Mouse (Mus musculus) midbrain, embryonic 16.5 days (tissue): ENCODE measurements around the gene Ndc1. TPM values are rescaled to one million over a fixed set of nuclear protein-coding genes. Genes with fewer than 3 reads are reported as not detected.
"Not testable (repeated sequence)": the region's sequence is repeated elsewhere in the genome, so short reads cannot be mapped to it uniquely, and the experiment has no call there.

Source experiments
- ATAC-seq: fragments of 200-750 bp; cut with Nextera tagmentation; 2 replicates; pipeline ENCODE4 v1.8.0; 2017; ENCODE audit warnings: moderate TSS enrichment
- H3K27ac ChIP-seq: fragments of 300-500 bp; sonication (generic); 2 replicates; pipeline ENCODE4 v1.5.1; 2014; ENCODE audit warnings: mild to moderate bottlenecking, low read length, mixed read lengths
- H3K27me3 ChIP-seq: fragments of 300-500 bp; sonication (generic); 2 replicates; pipeline ENCODE4 v1.6.1; 2014; ENCODE audit warnings: low read depth, low read length, mixed read lengths; ENCODE audit not compliant: control insufficient read depth, insufficient read depth
- H3K36me3 ChIP-seq: fragments of 300-500 bp; sonication (generic); 2 replicates; pipeline ENCODE4 v1.6.1; 2014; ENCODE audit warnings: mild to moderate bottlenecking, low read length, moderate library complexity, mixed read lengths; ENCODE audit not compliant: control insufficient read depth, insufficient read depth
- H3K4me1 ChIP-seq: fragments of 300-500 bp; sonication (generic); 2 replicates; pipeline ENCODE4 v1.6.1; 2014; ENCODE audit warnings: mild to moderate bottlenecking, low read length, mixed read lengths; ENCODE audit not compliant: control insufficient read depth, insufficient read depth
- H3K4me2 ChIP-seq: fragments of 300-500 bp; sonication (generic); 2 replicates; pipeline ENCODE4 v1.6.1; 2014; ENCODE audit warnings: mild to moderate bottlenecking, low read length, mixed read lengths
- H3K4me3 ChIP-seq: fragments of 300-500 bp; sonication (generic); 2 replicates; pipeline ENCODE4 v1.5.1; 2014; ENCODE audit warnings: low read depth, mild to moderate bottlenecking, low read length, moderate library complexity, mixed read lengths
- H3K9ac ChIP-seq: fragments of 300-500 bp; sonication (generic); 2 replicates; pipeline ENCODE4 v1.6.1; 2014; ENCODE audit warnings: low read depth, low read length, mixed read lengths
- H3K9me3 ChIP-seq: fragments of 300-500 bp; sonication (generic); replicated peaks from 2 replicates; pipeline ENCODE4 v1.6.1; 2014; ENCODE audit warnings: mild to moderate bottlenecking, low read length, mixed read lengths; ENCODE audit not compliant: control insufficient read depth, poor library complexity, severe bottlenecking
- WGBS: fragments of 180-500 bp; shearing (Covaris S2); extraction: QIAGEN DNeasy Blood & Tissue Kit; methylation state at CpG from one replicate; pipeline ENCODE4 v1.1.7; 2014; 5-methylcytosine and 5-hydroxymethylcytosine counted together
- polyA plus RNA-seq: library from polyadenylated mRNA; unstranded; fragments of >200 nt; fragmentation: Nextera tagmentation; extraction: Ambion mirVana; gene quantifications from 2 replicates; pipeline ENCODE4 v1.2.1, GENCODE M21; 2015

Ndc1 gene
- polyA plus RNA-seq, 1 experiment from 2014 or later: 19.3 TPM

DNA sequence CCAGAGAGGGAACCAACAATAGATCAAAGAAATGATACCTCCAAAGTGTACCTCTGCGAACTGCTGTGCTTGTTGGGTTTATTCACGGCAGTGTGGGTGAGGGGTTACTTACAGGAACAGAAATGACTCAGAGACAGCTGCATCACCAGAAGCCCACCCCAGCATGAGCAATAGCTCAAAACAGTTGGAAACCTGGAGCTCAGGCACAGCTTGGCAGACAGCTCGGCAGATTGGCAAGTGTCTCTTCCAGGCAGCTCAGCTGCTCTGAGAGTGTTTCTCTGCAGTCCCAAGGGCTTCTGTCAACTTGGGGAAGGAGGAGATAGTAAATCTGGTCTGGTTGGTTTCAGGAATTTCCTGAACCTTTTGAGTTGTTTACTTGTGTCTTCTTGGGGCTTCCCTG is 9.1 kb upstream of the Ndc1 start:
- H3K36me3 ChIP-seq: no peaks in the 10 kb centered on the region; the same call in none of the 2 replicates
- H3K4me1 ChIP-seq: no peaks in the 10 kb centered on the region
- no peak overlapping the region for H3K4me3 ChIP-seq
- no peak overlapping the region for H3K9ac ChIP-seq
- 87% methylated on average over 3 of the region's 3 CpGs for WGBS
- no peak overlapping the region for H3K27ac ChIP-seq
- no peaks in the 10 kb centered on the region for H3K27me3 ChIP-seq
- no peak overlapping the region for H3K4me2 ChIP-seq
- no peaks in the 10 kb centered on the region for H3K9me3 ChIP-seq
- no peak for ATAC-seq

DNA sequence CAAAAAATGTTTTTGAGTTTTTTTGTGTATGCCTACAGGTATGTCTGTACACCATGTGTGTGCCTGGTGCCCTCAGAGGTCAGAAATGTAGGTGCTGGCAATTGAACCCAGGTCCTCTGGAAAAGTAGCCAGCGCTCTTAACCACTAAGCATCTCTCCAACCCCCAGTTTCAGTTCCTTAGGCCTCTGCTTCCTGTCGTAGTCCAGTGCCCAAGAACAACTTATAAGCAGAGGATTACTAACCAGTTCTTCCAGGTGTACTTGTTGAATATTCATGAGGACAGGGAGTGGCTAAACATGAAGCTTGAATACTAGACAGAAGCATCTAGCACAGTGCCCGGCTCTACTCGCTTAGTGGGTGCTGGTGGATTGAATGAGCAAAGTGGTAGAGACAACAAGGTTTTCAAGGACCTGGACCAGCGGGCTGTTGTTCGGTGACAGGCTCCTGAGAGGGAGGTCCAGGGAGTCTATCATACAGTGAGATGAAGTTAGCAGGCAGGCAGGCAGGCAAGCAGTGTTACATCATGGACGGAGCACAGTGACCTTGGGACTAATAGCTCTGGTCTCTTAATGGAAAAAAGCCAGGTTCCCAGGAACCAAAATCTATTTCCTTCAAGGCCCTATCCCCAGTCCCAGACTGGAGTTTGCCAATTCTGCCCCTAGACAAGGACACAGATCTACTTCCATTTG is 7.0 kb upstream of the Ndc1 start:
- H3K4me1 ChIP-seq: no peaks in the 10 kb centered on the region
- H3K36me3 ChIP-seq: no peaks in the 10 kb centered on the region; the same call in 1 of the 2 replicates
- H3K4me2 ChIP-seq: no peak overlapping the region
- no peaks in the 10 kb centered on the region for H3K27me3 ChIP-seq
- no peak overlapping the region for H3K9ac ChIP-seq
- WGBS: 87% methylated on average over 7 of the region's 7 CpGs
- H3K9me3 ChIP-seq: no peaks in the 10 kb centered on the region
- H3K27ac ChIP-seq: no peak overlapping the region
- no peak overlapping the region for H3K4me3 ChIP-seq
- ATAC-seq: no peak

DNA sequence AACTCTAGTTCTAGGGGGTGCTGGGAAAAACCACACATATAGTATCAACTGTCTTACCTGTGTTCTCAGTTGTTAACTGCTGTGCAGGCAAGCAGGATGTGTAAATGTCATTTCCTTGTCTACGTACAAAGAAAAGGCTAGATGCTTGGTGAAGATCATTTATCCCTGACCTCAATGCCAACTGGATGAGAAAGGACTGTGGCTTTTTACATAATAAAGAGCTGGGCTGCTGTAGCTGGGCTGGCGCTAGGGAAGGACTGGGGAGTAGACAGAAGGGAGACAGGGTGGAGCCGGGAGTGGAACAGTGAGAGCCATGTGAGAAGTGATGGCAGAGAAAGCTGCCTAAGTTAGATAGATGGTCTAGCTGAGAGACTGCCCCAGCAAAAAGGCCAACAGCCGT is 4.8 kb upstream of the Ndc1 start:
- Histone ChIP-seq H3K9ac (no peak overlapping the region), H3K9me3 (no peaks in the 10 kb centered on the region), H3K27ac (no peak overlapping the region), H3K4me3 (no peak overlapping the region), H3K4me2 (no peak overlapping the region), H3K36me3 (no peaks in the 10 kb centered on the region; the same call in 1 of the 2 replicates), H3K4me1 (no peaks in the 10 kb centered on the region), H3K27me3 (no peaks in the 10 kb centered on the region)
- WGBS: 54% methylated on average over 4 of the region's 4 CpGs
- no peak for ATAC-seq

DNA sequence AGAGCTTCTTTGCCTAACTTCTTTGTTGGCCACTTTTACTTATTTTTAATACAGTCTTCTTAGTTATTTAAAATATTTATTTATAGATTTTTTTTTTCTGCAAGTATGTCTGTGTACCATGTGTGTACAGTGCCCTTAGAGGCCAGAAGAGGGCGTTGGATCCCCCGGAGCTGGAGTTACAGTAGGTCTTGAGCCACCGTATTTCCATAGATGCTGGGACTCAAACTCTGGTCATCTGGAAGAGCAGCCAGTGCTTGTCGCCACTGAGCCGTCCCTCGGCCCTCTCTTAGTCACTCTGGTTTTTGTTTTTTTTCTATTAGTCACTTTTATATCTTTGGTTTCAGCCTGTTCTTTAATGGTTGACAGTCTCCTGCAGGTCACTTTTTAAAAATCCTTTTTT is 4.0 kb upstream of the Ndc1 start:
- whole genome bisulfite sequencing: 85% methylated on average over 6 of the region's 6 CpGs

DNA sequence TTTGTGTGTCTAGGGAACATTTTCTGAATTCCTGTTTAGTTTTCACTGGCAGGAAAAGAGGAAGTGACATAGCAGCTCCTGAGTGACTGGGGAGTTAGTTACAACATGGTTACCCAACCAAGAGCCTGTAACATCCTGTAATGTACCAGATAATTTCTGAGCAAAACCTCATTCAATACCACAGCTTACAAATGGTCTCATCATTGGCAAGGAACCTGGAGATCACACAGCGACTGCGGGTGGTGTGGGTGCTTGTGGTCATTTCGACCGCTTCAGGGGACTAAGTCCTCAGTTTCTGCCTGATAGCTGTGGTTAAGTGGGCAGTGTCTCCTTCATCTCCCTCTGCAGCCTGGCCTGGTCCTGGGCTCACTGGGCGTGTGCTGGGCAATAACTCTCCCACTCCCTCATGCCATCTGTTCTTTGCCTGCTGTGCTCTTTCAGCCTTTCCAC is 3.4 kb upstream of the Ndc1 start:
- H3K9me3 ChIP-seq: no peaks in the 10 kb centered on the region
- no peaks in the 10 kb centered on the region for H3K27me3 ChIP-seq
- no peaks in the 10 kb centered on the region for H3K36me3 ChIP-seq
- 91% methylated on average over 5 of the region's 5 CpGs for WGBS
- H3K4me3 ChIP-seq: no peak overlapping the region
- H3K27ac ChIP-seq: no peak overlapping the region
- H3K9ac ChIP-seq: no peak overlapping the region
- no peak overlapping the region for H3K4me2 ChIP-seq
- H3K4me1 ChIP-seq: peaks cover 8% of the 10 kb centered on the region
- no peak for ATAC-seq

More for the DNA sequence above, 4.0 kb upstream of the Ndc1 start:
- Histone ChIP-seq H3K4me1 (peaks cover 4% of the 10 kb centered on the region), H3K9ac (no peak overlapping the region), H3K9me3 (no peaks in the 10 kb centered on the region), H3K27ac (no peak overlapping the region), H3K36me3 (no peaks in the 10 kb centered on the region; the same call in 1 of the 2 replicates), H3K4me3 (no peak overlapping the region), H3K4me2 (no peak overlapping the region), H3K27me3 (no peaks in the 10 kb centered on the region)
- no peak for ATAC-seq

DNA sequence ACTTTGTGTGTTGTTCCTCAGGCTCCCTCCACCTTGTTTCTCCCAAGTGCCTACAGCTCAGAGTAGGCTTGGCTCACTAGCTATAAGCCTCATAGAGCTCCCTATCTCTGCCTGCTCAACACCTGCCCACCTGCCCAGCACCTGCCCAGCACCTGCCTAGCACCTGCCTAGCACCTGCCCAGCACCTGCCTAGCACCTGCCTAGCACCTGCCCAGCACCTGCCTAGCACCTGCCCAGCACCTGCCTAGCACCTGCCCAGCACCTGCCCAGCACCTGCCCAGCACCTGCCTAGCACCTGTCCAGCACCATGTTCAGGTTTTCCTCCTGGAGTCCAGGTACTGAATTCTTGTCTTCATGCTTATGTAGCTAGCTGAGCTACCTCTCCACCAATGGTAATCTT is 1.2 kb upstream of the Ndc1 start:
- H3K27ac ChIP-seq, H3K4me1 ChIP-seq, H3K36me3 ChIP-seq, H3K4me3 ChIP-seq, H3K9ac ChIP-seq, H3K4me2 ChIP-seq, H3K9me3 ChIP-seq, ATAC-seq, H3K27me3 ChIP-seq: not testable (repeated sequence)

DNA sequence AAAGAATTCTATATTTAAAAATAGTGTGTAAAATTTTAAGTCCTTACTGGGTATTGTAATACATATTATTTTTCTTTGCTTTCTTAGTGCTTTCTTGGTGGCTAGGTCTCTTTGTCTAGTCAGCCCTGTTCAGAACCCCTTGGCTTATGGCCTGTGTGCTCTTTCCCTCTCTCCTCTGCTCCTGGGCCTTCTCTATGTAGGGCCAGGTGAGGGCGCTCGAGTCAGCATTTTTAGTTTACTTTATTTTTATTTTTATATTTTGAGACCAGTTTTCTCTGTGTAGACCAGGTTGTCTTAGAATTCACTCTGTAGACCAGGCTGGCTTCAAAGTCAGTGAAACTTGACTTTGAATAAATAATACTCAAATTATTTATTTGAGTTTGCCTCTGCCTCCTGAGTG is 4.7 kb downstream of the Ndc1 start:
- Histone ChIP-seq H3K9ac (no peak overlapping the region), H3K9me3 (no peaks in the 10 kb centered on the region), H3K36me3 (peaks cover 9% of the 10 kb centered on the region; the same call in 1 of the 2 replicates), H3K27ac (no peak overlapping the region), H3K4me2 (no peak overlapping the region), H3K27me3 (no peaks in the 10 kb centered on the region), H3K4me1 (peaks cover 8% of the 10 kb centered on the region), H3K4me3 (no peak overlapping the region)
- no peak for ATAC-seq
- WGBS: 89% methylated on average over 2 of the region's 2 CpGs

DNA sequence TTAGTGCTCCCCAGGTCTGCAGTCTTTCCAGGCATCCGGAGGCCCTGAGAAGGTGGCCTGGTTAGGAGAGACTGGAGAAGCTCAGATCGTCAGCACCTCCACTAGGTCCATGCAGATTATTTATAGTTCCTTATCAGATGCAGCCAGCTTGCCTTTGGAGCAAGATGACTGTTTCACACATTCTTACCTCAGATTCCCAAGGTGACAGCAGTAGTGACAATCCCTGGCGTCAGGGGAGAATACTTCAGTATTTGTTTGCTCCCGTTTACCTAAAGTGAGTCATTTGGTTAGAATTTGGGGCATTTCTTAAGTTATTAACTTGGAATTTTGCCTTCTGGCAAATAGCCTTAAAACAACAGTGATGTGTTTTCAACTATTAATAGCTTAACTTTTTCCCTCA is 7.1 kb downstream of the Ndc1 start:
- H3K9me3 ChIP-seq: no peaks in the 10 kb centered on the region
- H3K36me3 ChIP-seq: peaks cover 9% of the 10 kb centered on the region; the same call in 1 of the 2 replicates
- H3K27ac ChIP-seq: no peak overlapping the region
- no peak overlapping the region for H3K9ac ChIP-seq
- no peaks in the 10 kb centered on the region for H3K27me3 ChIP-seq
- no peaks in the 10 kb centered on the region for H3K4me1 ChIP-seq
- no peak for ATAC-seq
- H3K4me2 ChIP-seq: no peak overlapping the region
- no peak overlapping the region for H3K4me3 ChIP-seq
- WGBS: 91% methylated on average over 4 of the region's 4 CpGs

DNA sequence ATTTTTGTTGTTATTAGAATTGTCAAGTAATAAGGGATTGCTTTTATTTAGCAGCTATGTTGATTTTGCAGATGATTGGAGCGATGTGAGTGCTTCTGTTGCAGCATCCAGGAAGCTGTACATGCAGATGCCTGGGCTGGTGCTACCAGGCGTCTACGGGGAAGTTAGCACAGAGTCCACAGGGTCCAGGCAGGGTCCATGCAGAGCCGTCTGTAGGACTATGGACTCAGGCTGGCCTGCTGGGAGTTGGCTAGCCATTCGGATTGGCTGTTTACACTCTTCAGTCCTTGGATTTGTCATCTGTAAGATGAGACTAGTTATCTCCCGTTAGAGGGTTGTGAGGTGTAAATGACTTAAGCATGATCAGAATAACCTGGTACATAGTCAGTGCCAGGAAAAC is 11.4 kb downstream of the Ndc1 start:
- Histone ChIP-seq H3K4me2 (no peak overlapping the region), H3K36me3 (peaks cover 19% of the 10 kb centered on the region; the same call in 1 of the 2 replicates), H3K27me3 (no peaks in the 10 kb centered on the region), H3K9ac (no peak overlapping the region), H3K4me3 (no peak overlapping the region), H3K4me1 (no peaks in the 10 kb centered on the region), H3K27ac (no peak overlapping the region), H3K9me3 (no peaks in the 10 kb centered on the region)
- WGBS: 93% methylated on average over 6 of the region's 6 CpGs
- no peak for ATAC-seq
